Mouse (Mus musculus): ENCODE results near the gene H3f3a. TPM values are rescaled to one million over a fixed set of nuclear protein-coding genes. Genes with fewer than 3 reads are reported as not detected.

H3f3a gene
- total and polyA plus RNA-seq, 3 experiments, result 571 to 1,420 (median 715) TPM

- no peaks in the 10 kb centered on the region for H3K36me3 ChIP-seq (replicated peaks in 1 of 2; ENCODE audit: control insufficient read depth in 1 of 2, insufficient read depth in 1 of 2, low read length in 1 of 2)
- no peaks in the 10 kb centered on the region for H3K79me2 ChIP-seq (replicated peaks; ENCODE audit: control insufficient read depth, extremely low read depth, insufficient read depth, poor library complexity, severe bottlenecking)
- 0 out of 2 replicates have a peak overlapping the region, but pooled peaks have one; percentile 5 for H3K4me2 ChIP-seq (ENCODE audit: insufficient read depth, low read depth, poor library complexity, severe bottlenecking)
- DNase-seq (ENCODE audit: extremely low read depth), result peak; percentile 18
- peak overlapping the region; percentile 45 for H3K27ac ChIP-seq (ENCODE audit: insufficient read depth, low read depth)
- H3K9ac ChIP-seq (ENCODE audit: insufficient read depth, low read depth), result no peak overlapping the region
- H3K4me3 ChIP-seq (replicated peaks in 1 of 3; ENCODE audit: low read depth in 2 of 3, low read length in 2 of 3, poor library complexity in 1 of 3), result no peak overlapping the region
- peaks cover 17 to 33% of the 10 kb centered on the region in 2 experiments for H3K4me1 ChIP-seq (ENCODE audit: control insufficient read depth in 1 of 2, insufficient read depth in 2 of 2)
- dilution Hi-C loops (cut with MboI; ENCODE audit: extremely low pct_ligation_motif_present, extremely low pct_unique_long_range_greater_than_20kb, low sequenced_read_pairs), result no loop called here
- peaks cover 4% of the 10 kb centered on the region for H3K27me3 ChIP-seq (replicated peaks)
- TF ChIP-seq CHD2 (IDR thresholded peaks at IDR 0.05; ENCODE audit: low read length), result no peak
- TF ChIP-seq MEF2A (IDR thresholded peaks at IDR 0.05; ENCODE audit: borderline replicate concordance, low read depth, low read length), result no peak
- peak; percentile 13; the same call in 1 of the 2 replicates for TF ChIP-seq IRF4 (IDR thresholded peaks at IDR 0.05; ENCODE audit: low read depth, low read length)
- peak; percentile 72 for TF ChIP-seq ZNF384 (IDR thresholded peaks at IDR 0.05; ENCODE audit: low read depth, low read length)
- 0 out of 2 replicates have a peak, but pooled peaks have one; percentile 19 for TF ChIP-seq BHLHE40 (IDR thresholded peaks at IDR 0.05; ENCODE audit: low read depth, low read length)
- TF ChIP-seq SIN3A (IDR thresholded peaks at IDR 0.05; ENCODE audit: low read length), result no peak
- no peaks in the 10 kb centered on the region for H3K9me3 ChIP-seq (replicated peaks; ENCODE audit: low read length)
- in situ Hi-C loops (cut with MboI; ENCODE audit: low pct_ligation_motif_present, low pct_unique_long_range_greater_than_20kb, low sequenced_read_pairs), result loop anchor here (5.0 to 25.0 kb wide), 3 partner anchors 41 to 504 kb away; partner anchors contain the start of gene Psen2
Measured at GRCm38 (mm10) chr1:180766557-180766956, 47.2 kb downstream of the H3f3a start.

- dilution Hi-C loops (cut with MboI; ENCODE audit: extremely low pct_ligation_motif_present, extremely low pct_unique_long_range_greater_than_20kb, low sequenced_read_pairs), result no loop called here
- H3K4me2 ChIP-seq (ENCODE audit: insufficient read depth, low read depth, poor library complexity, severe bottlenecking), result no peak overlapping the region
- peak; percentile 55 for DNase-seq (ENCODE audit: extremely low read depth)
- in situ Hi-C loops (cut with MboI; ENCODE audit: low pct_ligation_motif_present, low pct_unique_long_range_greater_than_20kb, low sequenced_read_pairs), result loop anchor here (5.0 to 25.0 kb wide), 3 partner anchors 42 to 503 kb away; partner anchors contain the start of gene Psen2
- H3K4me3 ChIP-seq (replicated peaks in 1 of 3; ENCODE audit: low read depth in 2 of 3, low read length in 2 of 3, poor library complexity in 1 of 3), result no peak overlapping the region
- H3K9me3 ChIP-seq (replicated peaks; ENCODE audit: low read length), result no peaks in the 10 kb centered on the region
- H3K4me1 ChIP-seq (ENCODE audit: control insufficient read depth in 1 of 2, insufficient read depth in 2 of 2), result peaks cover 17 to 33% of the 10 kb centered on the region in 2 experiments
- no peaks in the 10 kb centered on the region for H3K79me2 ChIP-seq (replicated peaks; ENCODE audit: control insufficient read depth, extremely low read depth, insufficient read depth, poor library complexity, severe bottlenecking)
- H3K27me3 ChIP-seq (replicated peaks), result peaks cover 4% of the 10 kb centered on the region
- no peak overlapping the region for H3K27ac ChIP-seq (ENCODE audit: insufficient read depth, low read depth)
- H3K9ac ChIP-seq (ENCODE audit: insufficient read depth, low read depth), result no peak overlapping the region
- H3K36me3 ChIP-seq (replicated peaks in 1 of 2; ENCODE audit: control insufficient read depth in 1 of 2, insufficient read depth in 1 of 2, low read length in 1 of 2), result no peaks in the 10 kb centered on the region
- TF ChIP-seq HCFC1 (IDR thresholded peaks at IDR 0.05; ENCODE audit: low read depth, low read length), result no peak
- no peak for TF ChIP-seq KAT2A (IDR thresholded peaks at IDR 0.05; ENCODE audit: insufficient replicate concordance, low read length)
- TF ChIP-seq ZMIZ1 (IDR thresholded peaks at IDR 0.05; ENCODE audit: low read depth, low read length), result no peak
- TF ChIP-seq MAX (IDR thresholded peaks at IDR 0.05; ENCODE audit: low read length), result peak; percentile 37; the same call in 1 of the 2 replicates
- TF ChIP-seq MEF2A (IDR thresholded peaks at IDR 0.05; ENCODE audit: borderline replicate concordance, low read depth, low read length), result no peak; the same call in 1 of the 2 replicates
- TF ChIP-seq CHD2 (IDR thresholded peaks at IDR 0.05; ENCODE audit: low read length), result peak; percentile 26; the same call in 1 of the 2 replicates
- TF ChIP-seq RAD21 (IDR thresholded peaks at IDR 0.05; ENCODE audit: low read depth, low read length), result no peak
- TF ChIP-seq PAX5 (IDR thresholded peaks at IDR 0.05; ENCODE audit: low read length), result no peak
- TF ChIP-seq GABPA (IDR thresholded peaks at IDR 0.05; ENCODE audit: insufficient replicate concordance, low read depth, low read length), result no peak
- TF ChIP-seq CTCF (conservative IDR thresholded peaks at IDR 0.05 in 1 of 2, IDR thresholded peaks at IDR 0.05 in 1 of 2; ENCODE audit: low read depth in 2 of 2, low read length in 2 of 2), result no peak
- peak; percentile 85 for TF ChIP-seq IRF4 (IDR thresholded peaks at IDR 0.05; ENCODE audit: low read depth, low read length)
- 0 out of 2 replicates have a peak, but pooled peaks have one; percentile 17 for TF ChIP-seq JUND (conservative IDR thresholded peaks at IDR 0.05; ENCODE audit: low read depth, low read length)
- no peak; the same call in 1 of the 2 replicates for TF ChIP-seq MXI1 (IDR thresholded peaks at IDR 0.05; ENCODE audit: low read depth, low read length)
- TF ChIP-seq EP300 (IDR thresholded peaks at IDR 0.05; ENCODE audit: low read length), result peak; percentile 79
- TF ChIP-seq SIN3A (IDR thresholded peaks at IDR 0.05; ENCODE audit: low read length), result peak; percentile 70
- 0 out of 2 replicates have a peak, but pooled peaks have one; percentile 21 for TF ChIP-seq JUN (IDR thresholded peaks at IDR 0.05; ENCODE audit: insufficient read depth, low read depth, low read length)
- TF ChIP-seq TCF12 (IDR thresholded peaks at IDR 0.05; ENCODE audit: low read depth, low read length), result peak; percentile 97
- peak; percentile 59 for TF ChIP-seq NRF1 (IDR thresholded peaks at IDR 0.05; ENCODE audit: low read depth, low read length)
- no peak for TF ChIP-seq TBP (conservative IDR thresholded peaks at IDR 0.05; ENCODE audit: low read depth, low read length)
- peak; percentile 91 for TF ChIP-seq ETS1 (conservative IDR thresholded peaks at IDR 0.05; ENCODE audit: low read depth, low read length)
- peak; percentile 70 for TF ChIP-seq MAFK (IDR thresholded peaks at IDR 0.05; ENCODE audit: insufficient replicate concordance, low read length)
- no peak for TF ChIP-seq MAZ (IDR thresholded peaks at IDR 0.05; ENCODE audit: low read depth, low read length)
- TF ChIP-seq NELFE (IDR thresholded peaks at IDR 0.05; ENCODE audit: low read depth, low read length), result no peak
- TF ChIP-seq ZKSCAN1 (IDR thresholded peaks at IDR 0.05; ENCODE audit: borderline replicate concordance, low read depth, low read length), result no peak
- no peak for TF ChIP-seq USF2 (conservative IDR thresholded peaks at IDR 0.05; ENCODE audit: low read depth, low read length)
- no peak for TF ChIP-seq POLR2A (IDR thresholded peaks at IDR 0.05; ENCODE audit: low read depth, low read length)
- no peak for TF ChIP-seq SMC3 (IDR thresholded peaks at IDR 0.05; ENCODE audit: low read depth, low read length)
- TF ChIP-seq POLR2AphosphoS2 (IDR thresholded peaks at IDR 0.05; ENCODE audit: low read depth, low read length), result no peak
- TF ChIP-seq MYC (IDR thresholded peaks at IDR 0.05; ENCODE audit: low read depth, low read length), result peak; percentile 58
- TF ChIP-seq USF1 (IDR thresholded peaks at IDR 0.05; ENCODE audit: low read depth, low read length), result no peak
- no peak for TF ChIP-seq ZNF384 (IDR thresholded peaks at IDR 0.05; ENCODE audit: low read depth, low read length)
- peak; percentile 96 for TF ChIP-seq BHLHE40 (IDR thresholded peaks at IDR 0.05; ENCODE audit: low read depth, low read length)
Measured at GRCm38 (mm10) chr1:180765393-180765792, 48.4 kb downstream of the H3f3a start.

Data from CH12.LX (cell line).